Mouse (Mus musculus) lung, postnatal 0 days (tissue): ENCODE data around the gene Large1.

Source experiments
- CTCF ChIP-seq: IDR thresholded peaks from 2 replicates; pipeline ENCODE4 v1.5.1; 2016; ENCODE audit warnings: antibody characterized with exemption, mild to moderate bottlenecking
- EP300 ChIP-seq: IDR thresholded peaks from 2 replicates; pipeline ENCODE4 v1.6.1; 2016; ENCODE audit warnings: antibody characterized with exemption, mild to moderate bottlenecking, control low read depth

GRCm38 (mm10) chr8:73234209-73234608 lies 119.1 kb downstream of the Large1 start:
- TF ChIP-seq CTCF = no peak
- no peak for TF ChIP-seq EP300
